In genomic region chr11:74867181-74867580, GRCm38 (mm10) we compare ENCODE assay signal across 9 mouse cellular contexts. TPM values are rescaled to one million over a fixed set of nuclear protein-coding genes. Genes with fewer than 3 reads are reported as not detected.
DNase-seq lines count a peak whose midpoint lies in the region; ATAC-seq and TF ChIP-seq lines count a peak whose summit lies in the region.
"Had no signal": no experiment of that assay in that cellular context is flagged by ENCODE, and none has a peak within 500 bp of the region (broad histone marks: within the 10 kb centered on the region; RNA-seq: fewer than 3 reads in every experiment).

No protein-coding gene starts in this region.

- no peaks in the 10 kb centered on the region for H3K27me3 ChIP-seq in intestine, postnatal 0 days (replicated peaks; ENCODE audit: control insufficient read depth, insufficient read depth, low read length)

- no peak overlapping the region for H3K27ac ChIP-seq in intestine, postnatal 0 days (ENCODE audit: low read depth, low read length)

- intact Hi-C loops in heart, postnatal 14 days (cut with DNase I) = loop anchor here (10.0 kb wide), 1 partner anchor 298 kb away; the partner anchor contains the start of gene Hic1

- 87% methylated on average over 2 of the region's 2 CpGs for WGBS in intestine, postnatal 0 days

- H3K4me3 ChIP-seq in intestine, postnatal 0 days (ENCODE audit: low read depth, low read length) = no peak overlapping the region

- peaks cover 8% of the 10 kb centered on the region for H3K36me3 ChIP-seq in intestine, postnatal 0 days (ENCODE audit: control insufficient read depth, insufficient read depth)

- peak; percentile 47 to 80 for DNase-seq in kidney, postnatal 25 days
- no peak for DNase-seq in kidney, postnatal 10 days
- peak; percentile 85 for DNase-seq in adrenal gland, postnatal 14 days
- DNase-seq in cerebellum, adult 9-11 months = peak; percentile 97
- peak; percentile 72 to 86 for DNase-seq in heart, postnatal 14 days
- no peak for DNase-seq in spleen, postnatal 14 days (ENCODE audit: low spot score in 2 of 2)
- no peak for DNase-seq in right cerebral cortex, postnatal 25 days

- H3K4me1 ChIP-seq in intestine, postnatal 0 days (replicated peaks; ENCODE audit: control insufficient read depth, insufficient read depth, low read length) = no peaks in the 10 kb centered on the region

- no peak overlapping the region for H3K9ac ChIP-seq in intestine, postnatal 0 days (ENCODE audit: low read depth, low read length)

- no peak for ATAC-seq in intestine, postnatal 0 days
- ATAC-seq: forebrain, embryonic 14.5 days had no signal

- H3K4me2 ChIP-seq in intestine, postnatal 0 days (replicated peaks; ENCODE audit: low read depth) = no peak overlapping the region

- H3K9me3 ChIP-seq in intestine, postnatal 0 days (ENCODE audit: control insufficient read depth) = no peaks in the 10 kb centered on the region

- no peak for TF ChIP-seq CTCF in intestine, postnatal 0 days (IDR thresholded peaks at IDR 0.05; ENCODE audit: low read depth)

RNA-seq across cellular contexts. Expression of gene Sgsm2, which starts 29.7 kb away (rescaled TPM):
- 21.3 and 22.4 TPM in 2 replicates for total RNA-seq in adrenal gland, postnatal 14 days (2021)
- 1 to 10 TPM; 7.0 to 7.3 TPM for total RNA-seq in heart, postnatal 14 days (2021)
- polyA plus RNA-seq in intestine, postnatal 0 days (2015; fragmentation: Nextera tagmentation; extraction: Ambion mirVana) = 2.3 and 2.4 TPM in 2 replicates

RNA-seq across cellular contexts. Expression of gene Tsr1, which starts 30.7 kb away (rescaled TPM):
- total RNA-seq in adrenal gland, postnatal 14 days (2021) = 42.1 and 44.6 TPM in 2 replicates
- total RNA-seq in heart, postnatal 14 days (2021) = 10 to 100 TPM; 13.5 to 14.2 TPM
- 16.8 and 17.5 TPM in 2 replicates for polyA plus RNA-seq in intestine, postnatal 0 days (2015; fragmentation: Nextera tagmentation; extraction: Ambion mirVana)

RNA-seq across cellular contexts. Expression of gene Mnt, which starts 36.5 kb away (rescaled TPM):
- total RNA-seq in adrenal gland, postnatal 14 days (2021) = 22.8 and 29.9 TPM in 2 replicates
- total RNA-seq in heart, postnatal 14 days (2021) = 10 to 100 TPM; 10.5 to 11.6 TPM
- polyA plus RNA-seq in intestine, postnatal 0 days (2015; fragmentation: Nextera tagmentation; extraction: Ambion mirVana) = 5.3 and 5.8 TPM in 2 replicates

RNA-seq across cellular contexts. Expression of gene Smg6, which starts 58.4 kb away (rescaled TPM):
- 21.9 and 23.1 TPM in 2 replicates for total RNA-seq in adrenal gland, postnatal 14 days (2021)
- total RNA-seq in heart, postnatal 14 days (2021) = 10 to 100 TPM; 19.2 to 20.9 TPM
- polyA plus RNA-seq in intestine, postnatal 0 days (2015; fragmentation: Nextera tagmentation; extraction: Ambion mirVana) = 6.5 and 7.3 TPM in 2 replicates

RNA-seq across cellular contexts. Expression of gene Srr, which starts 58.6 kb away (rescaled TPM):
- 50.6 and 51.5 TPM in 2 replicates for total RNA-seq in adrenal gland, postnatal 14 days (2021)
- 10 to 100 TPM; 31.5 to 34.3 TPM for total RNA-seq in heart, postnatal 14 days (2021)
- 20.3 and 22.4 TPM in 2 replicates for polyA plus RNA-seq in intestine, postnatal 0 days (2015; fragmentation: Nextera tagmentation; extraction: Ambion mirVana)

Comparison
In these comparisons a context has a peak if more than half of its experiments do, and no peak if none do; other contexts are left out.
1. DNase-seq: peak in kidney, postnatal 25 days (2 of 2), adrenal gland, postnatal 14 days (single experiment), cerebellum, adult 9-11 months (single experiment) and heart, postnatal 14 days (2 of 2); none in kidney, postnatal 10 days (single experiment), spleen, postnatal 14 days (0 of 2) and right cerebral cortex, postnatal 25 days (single experiment).